Mouse (Mus musculus) limb, embryonic 12.5 days (tissue): ENCODE results near the gene Pcsk6. TPM values are rescaled to one million over a fixed set of nuclear protein-coding genes. Genes with fewer than 3 reads are reported as not detected.

ENCODE experiments used
- ATAC-seq: fragments of 200-750 bp; cut with Nextera tagmentation; 2 replicates; pipeline ENCODE4 v1.8.0; 2017; ENCODE audit warnings: low read depth, moderate TSS enrichment; ENCODE audit not compliant: insufficient number of reproducible peaks, insufficient read depth, low FRiP score, low TSS enrichment
- H3K27ac ChIP-seq: fragments of 300-500 bp; sonication (generic); 2 replicates; pipeline ENCODE4 v1.5.1; 2016; ENCODE audit warnings: mild to moderate bottlenecking, moderate library complexity
- H3K27me3 ChIP-seq: fragments of 300-500 bp; sonication (generic); 2 replicates; pipeline ENCODE4 v1.6.1; 2016; ENCODE audit warnings: mild to moderate bottlenecking, moderate library complexity
- H3K36me3 ChIP-seq: fragments of 300-500 bp; sonication (generic); 2 replicates; pipeline ENCODE4 v1.6.1; 2016; ENCODE audit warnings: mild to moderate bottlenecking, moderate library complexity
- H3K4me1 ChIP-seq: fragments of 300-500 bp; sonication (generic); replicated peaks from 2 replicates; pipeline ENCODE4 v1.6.1; 2016
- H3K4me2 ChIP-seq: fragments of 300-500 bp; sonication (generic); 2 replicates; pipeline ENCODE4 v1.6.1; 2016; ENCODE audit warnings: mild to moderate bottlenecking, moderate library complexity
- H3K4me3 ChIP-seq: fragments of 300-500 bp; sonication (generic); replicated peaks from 2 replicates; pipeline ENCODE4 v1.5.1; 2016; ENCODE audit warnings: mild to moderate bottlenecking
- H3K9ac ChIP-seq: fragments of 300-500 bp; sonication (generic); replicated peaks from 2 replicates; pipeline ENCODE4 v1.6.1; 2016; ENCODE audit warnings: mild to moderate bottlenecking, moderate library complexity
- H3K9me3 ChIP-seq: fragments of 300-500 bp; sonication (generic); 2 replicates; pipeline ENCODE4 v1.6.1; 2016; ENCODE audit warnings: mild to moderate bottlenecking, moderate library complexity
- WGBS: fragments of 180-500 bp; shearing (Covaris S2); methylation state at CpG from one replicate; pipeline ENCODE4 v1.1.7; 2016; 5-methylcytosine and 5-hydroxymethylcytosine counted together
- polyA plus RNA-seq: library from polyadenylated mRNA; unstranded; fragments of >200 nt; fragmentation: Nextera tagmentation; extraction: Ambion mirVana; gene quantifications from 2 replicates; pipeline ENCODE4 v1.2.1, GENCODE M21; 2016

The Pcsk6 gene
- polyA plus RNA-seq, 1 experiment from 2014 or later = 6.1 TPM

GRCm38 (mm10) chr7:65971301-65971700 is 109.8 kb downstream of the Pcsk6 start:
- H3K4me1 ChIP-seq = peaks cover 34% of the 10 kb centered on the region
- H3K27ac ChIP-seq = peak overlapping the region; percentile 70
- no peaks in the 10 kb centered on the region for H3K27me3 ChIP-seq
- H3K4me3 ChIP-seq = no peak overlapping the region
- H3K9ac ChIP-seq = no peak overlapping the region
- no peak for ATAC-seq
- no peaks in the 10 kb centered on the region for H3K36me3 ChIP-seq
- no peak overlapping the region for H3K4me2 ChIP-seq
- H3K9me3 ChIP-seq = no peaks in the 10 kb centered on the region
- 65% methylated on average over 10 of the region's 10 CpGs for WGBS

GRCm38 (mm10) chr7:65977286-65977685 is 115.8 kb downstream of the Pcsk6 start:
- Histone ChIP-seq H3K27ac (no peak overlapping the region), H3K9ac (no peak overlapping the region), H3K4me3 (no peak overlapping the region), H3K4me1 (peaks cover 66% of the 10 kb centered on the region), H3K9me3 (no peaks in the 10 kb centered on the region), H3K36me3 (no peaks in the 10 kb centered on the region), H3K4me2 (no peak overlapping the region), H3K27me3 (no peaks in the 10 kb centered on the region)
- no peak for ATAC-seq
- 58% methylated on average over 5 of the region's 5 CpGs for WGBS

- 37% methylated on average over 11 of the region's 11 CpGs for WGBS
- H3K27ac ChIP-seq = peak overlapping the region; percentile 82
- no peak overlapping the region for H3K9ac ChIP-seq
- peaks cover 62% of the 10 kb centered on the region for H3K4me1 ChIP-seq
- H3K9me3 ChIP-seq = no peaks in the 10 kb centered on the region
- H3K36me3 ChIP-seq = no peaks in the 10 kb centered on the region
- ATAC-seq = peak; percentile 53
- no peaks in the 10 kb centered on the region for H3K27me3 ChIP-seq
- H3K4me2 ChIP-seq = 0 out of 2 replicates have a peak overlapping the region, but pooled peaks have one; percentile 3
- H3K4me3 ChIP-seq = no peak overlapping the region
These were observed 116.4 kb downstream of the Pcsk6 start for GRCm38 (mm10) chr7:65977977-65978376.

GRCm38 (mm10) chr7:65978996-65979823 is 117.7 kb downstream of the Pcsk6 start:
- Histone ChIP-seq H3K27ac (peak overlapping the region; percentile 82), H3K36me3 (no peaks in the 10 kb centered on the region), H3K27me3 (no peaks in the 10 kb centered on the region), H3K4me1 (peaks cover 58% of the 10 kb centered on the region), H3K9me3 (no peaks in the 10 kb centered on the region), H3K4me3 (no peak overlapping the region), H3K4me2 (no peak overlapping the region), H3K9ac (no peak overlapping the region)
- 58% methylated on average over 11 of the region's 11 CpGs for WGBS
- no peak; the same call in 1 of the 2 replicates for ATAC-seq

- Histone ChIP-seq H3K4me2 (no peak overlapping the region), H3K27me3 (no peaks in the 10 kb centered on the region), H3K9me3 (no peaks in the 10 kb centered on the region), H3K4me1 (peaks cover 58% of the 10 kb centered on the region), H3K9ac (no peak overlapping the region), H3K4me3 (no peak overlapping the region), H3K36me3 (no peaks in the 10 kb centered on the region), H3K27ac (0 out of 2 replicates have a peak overlapping the region, but pooled peaks have one; percentile 82)
- 94% methylated on average over 9 of the region's 9 CpGs for WGBS
- no peak for ATAC-seq
These were observed 118.5 kb downstream of the Pcsk6 start for GRCm38 (mm10) chr7:65980000-65980399.

GRCm38 (mm10) chr7:65982057-65982456 is 120.5 kb downstream of the Pcsk6 start:
- Histone ChIP-seq H3K4me2 (no peak overlapping the region), H3K4me1 (peaks cover 54% of the 10 kb centered on the region), H3K27me3 (no peaks in the 10 kb centered on the region), H3K9ac (no peak overlapping the region), H3K27ac (no peak overlapping the region), H3K9me3 (no peaks in the 10 kb centered on the region), H3K4me3 (no peak overlapping the region), H3K36me3 (no peaks in the 10 kb centered on the region)
- WGBS = 59% methylated on average over 3 of the region's 3 CpGs
- no peak for ATAC-seq

- WGBS = 90% methylated on average over 4 of the region's 4 CpGs
- no peak overlapping the region for H3K27ac ChIP-seq
- H3K27me3 ChIP-seq = no peaks in the 10 kb centered on the region
These were observed 126.7 kb downstream of the Pcsk6 start for GRCm38 (mm10) chr7:65988249-65988648.

GRCm38 (mm10) chr7:65988709-65989108 is 127.2 kb downstream of the Pcsk6 start:
- no peak for ATAC-seq
- Histone ChIP-seq H3K4me1 (peaks cover 16% of the 10 kb centered on the region), H3K4me3 (no peak overlapping the region), H3K4me2 (no peak overlapping the region), H3K9ac (no peak overlapping the region), H3K27ac (no peak overlapping the region), H3K27me3 (no peaks in the 10 kb centered on the region), H3K9me3 (no peaks in the 10 kb centered on the region), H3K36me3 (no peaks in the 10 kb centered on the region)
- 94% methylated on average over 5 of the region's 5 CpGs for WGBS

More at GRCm38 (mm10) chr7:65988249-65988648, 126.7 kb downstream of the Pcsk6 start:
- H3K36me3 ChIP-seq = no peaks in the 10 kb centered on the region
- H3K4me1 ChIP-seq = peaks cover 12% of the 10 kb centered on the region
- no peak overlapping the region for H3K9ac ChIP-seq
- H3K4me3 ChIP-seq = no peak overlapping the region
- no peak for ATAC-seq
- no peaks in the 10 kb centered on the region for H3K9me3 ChIP-seq
- H3K4me2 ChIP-seq = no peak overlapping the region

GRCm38 (mm10) chr7:65992329-65992728 is 130.8 kb downstream of the Pcsk6 start:
- peaks cover 16% of the 10 kb centered on the region for H3K4me1 ChIP-seq
- H3K27ac ChIP-seq = no peak overlapping the region
- H3K9ac ChIP-seq = no peak overlapping the region
- ATAC-seq = no peak
- no peak overlapping the region for H3K4me3 ChIP-seq
- H3K36me3 ChIP-seq = no peaks in the 10 kb centered on the region
- no peak overlapping the region for H3K4me2 ChIP-seq
- H3K27me3 ChIP-seq = no peaks in the 10 kb centered on the region
- H3K9me3 ChIP-seq = no peaks in the 10 kb centered on the region
- 52% methylated on average over 6 of the region's 6 CpGs for WGBS

- WGBS = 51% methylated on average over 3 of the region's 3 CpGs
- Histone ChIP-seq H3K9me3 (peaks cover 7% of the 10 kb centered on the region), H3K27me3 (no peaks in the 10 kb centered on the region), H3K4me3 (no peak overlapping the region), H3K36me3 (no peaks in the 10 kb centered on the region), H3K9ac (no peak overlapping the region), H3K4me1 (peaks cover 16% of the 10 kb centered on the region), H3K27ac (no peak overlapping the region), H3K4me2 (no peak overlapping the region)
- ATAC-seq = no peak
These were observed 131.9 kb downstream of the Pcsk6 start for GRCm38 (mm10) chr7:65993410-65993809.

GRCm38 (mm10) chr7:66001035-66001754 is 139.7 kb downstream of the Pcsk6 start:
- Histone ChIP-seq H3K4me2 (no peak overlapping the region), H3K27ac (0 out of 2 replicates have a peak overlapping the region, but pooled peaks have one; percentile 32), H3K9me3 (peaks cover 17% of the 10 kb centered on the region), H3K36me3 (no peaks in the 10 kb centered on the region), H3K9ac (no peak overlapping the region), H3K27me3 (no peaks in the 10 kb centered on the region), H3K4me1 (peaks cover 11% of the 10 kb centered on the region), H3K4me3 (no peak overlapping the region)
- no peak for ATAC-seq
- 85% methylated on average over 16 of the region's 16 CpGs for WGBS
